8 mouse cellular contexts compared by ENCODE assay signal in the genomic region with DNA sequence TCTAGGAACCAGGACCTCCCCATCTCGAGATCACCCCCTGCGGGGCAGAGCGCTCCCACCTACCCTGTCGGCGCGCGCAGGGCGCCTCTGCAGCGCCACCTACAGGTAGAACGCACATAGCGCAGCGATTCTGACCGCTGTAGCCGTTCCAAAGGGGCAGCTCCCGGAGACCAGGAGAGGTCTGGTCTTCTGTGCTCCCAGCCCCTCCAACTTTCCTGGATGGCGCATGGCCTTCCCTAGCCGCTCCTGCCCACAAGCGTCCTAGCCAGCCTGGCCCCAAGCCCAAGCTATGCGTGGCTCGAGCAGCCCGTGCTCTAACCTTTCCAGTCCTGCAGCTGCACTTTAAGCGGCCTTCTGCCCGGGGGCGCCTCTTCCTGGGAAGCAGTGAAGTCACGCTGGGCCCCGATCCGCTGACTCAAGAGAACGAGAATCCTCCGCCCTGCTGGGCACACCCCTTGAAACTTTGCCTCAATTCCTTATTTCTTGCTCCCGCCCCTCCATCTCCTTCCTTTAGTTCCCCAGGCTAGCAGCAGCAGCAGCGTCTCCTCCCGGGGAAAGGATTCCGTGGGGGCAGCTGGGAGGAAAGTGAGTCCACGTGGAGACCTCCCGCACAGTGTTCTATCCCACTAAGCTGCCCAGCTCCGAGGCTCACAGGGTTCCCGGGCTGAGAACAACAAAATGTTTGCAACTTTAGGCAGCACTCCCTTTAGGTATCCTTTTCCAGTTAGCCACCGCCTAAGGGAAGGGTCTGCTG. TPM values are rescaled to one million over a fixed set of nuclear protein-coding genes. Genes with fewer than 3 reads are reported as not detected.
DNase-seq lines count a peak whose midpoint lies in the region; ATAC-seq lines count a peak whose summit lies in the region.

A gene (minus strand): TSS at position 379 of the 754 bp plus-strand sequence.

- H3K27me3 ChIP-seq in limb, embryonic 13.5 days: no peaks in the 10 kb centered on the region
- H3K27me3 ChIP-seq in midbrain, embryonic 16.5 days (ENCODE audit: control insufficient read depth, insufficient read depth, low read depth, low read length): no peaks in the 10 kb centered on the region

- H3K36me3 ChIP-seq in limb, embryonic 13.5 days: no peaks in the 10 kb centered on the region
- H3K36me3 ChIP-seq in midbrain, embryonic 16.5 days (ENCODE audit: control insufficient read depth, insufficient read depth, low read length): no peaks in the 10 kb centered on the region

- ATAC-seq in limb, embryonic 13.5 days (ENCODE audit: low FRiP score, low read depth): peak; percentile 89
- ATAC-seq in midbrain, embryonic 16.5 days: peak; percentile 89

- no peaks in the 10 kb centered on the region for H3K9me3 ChIP-seq in limb, embryonic 13.5 days
- H3K9me3 ChIP-seq in midbrain, embryonic 16.5 days (replicated peaks; ENCODE audit: control insufficient read depth, low read length, poor library complexity, severe bottlenecking): no peaks in the 10 kb centered on the region

- peak; percentile 53 for DNase-seq in lung, adult 18-20 months
- DNase-seq in lung, postnatal 25 days (ENCODE audit: low spot score): no peak
- peak; percentile 81 for DNase-seq in embryo, embryonic 10.5 days (ENCODE audit: low spot score)
- peak; percentile 75 to 82 for DNase-seq in heart, adult 18-20 months
- peak; percentile 14 for DNase-seq in kidney, adult 11 months
- DNase-seq in spleen, postnatal 10 days (ENCODE audit: low spot score in 2 of 2): peak; percentile 52 to 66

- H3K4me3 ChIP-seq in limb, embryonic 13.5 days: peak within 1 kb of the TSS; percentile 41
- peak within 1 kb of the TSS; percentile 32 for H3K4me3 ChIP-seq in midbrain, embryonic 16.5 days (ENCODE audit: low read depth, low read length)

- no peak within 1 kb of the TSS for H3K27ac ChIP-seq in limb, embryonic 13.5 days
- H3K27ac ChIP-seq in midbrain, embryonic 16.5 days (ENCODE audit: low read length): no peak within 1 kb of the TSS

- peak within 1 kb of the TSS; percentile 63 for H3K9ac ChIP-seq in limb, embryonic 13.5 days
- 0 out of 2 replicates have a peak within 1 kb of the TSS, but pooled peaks have one; percentile 35 for H3K9ac ChIP-seq in midbrain, embryonic 16.5 days (ENCODE audit: low read depth, low read length)

- 18% methylated on average over 38 of the region's 38 CpGs for WGBS in limb, embryonic 13.5 days
- WGBS in midbrain, embryonic 16.5 days: 18% methylated on average over 37 of the region's 38 CpGs

- peak within 1 kb of the TSS; percentile 68 for H3K4me2 ChIP-seq in limb, embryonic 13.5 days (replicated peaks)
- H3K4me2 ChIP-seq in midbrain, embryonic 16.5 days (ENCODE audit: low read length): peak within 1 kb of the TSS; percentile 53

- H3K4me1 ChIP-seq in limb, embryonic 13.5 days: peaks cover 4% of the 10 kb centered on the region; the same call in 1 of the 2 replicates
- no peaks in the 10 kb centered on the region for H3K4me1 ChIP-seq in midbrain, embryonic 16.5 days (ENCODE audit: control insufficient read depth, insufficient read depth, low read length)

RNA-seq across cellular contexts. Expression of the gene that starts here (rescaled TPM):
- total RNA-seq in heart, adult 18-20 months (2021): 1 to 10 TPM; 5.8 to 6.5 TPM
- polyA plus RNA-seq in limb, embryonic 13.5 days (2015; fragmentation: Nextera tagmentation; extraction: Ambion mirVana): 4.1 and 4.9 TPM in 2 replicates
- 0.46 and 0.70 TPM in 2 replicates for polyA plus RNA-seq in midbrain, embryonic 16.5 days (2015; fragmentation: Nextera tagmentation; extraction: Ambion mirVana)

Comparison
In these comparisons a context has a peak if more than half of its experiments do, and no peak if none do; other contexts are left out.
1. Peak in ATAC-seq, H3K4me3 ChIP-seq, H3K9ac ChIP-seq and H3K4me2 ChIP-seq in midbrain, embryonic 16.5 days; RNA of the gene not detected or under 1 TPM.